Mouse (Mus musculus) monocyte, adult 5-6 weeks (primary cell): ENCODE data around the gene Kcnk2. TPM values are rescaled to one million over a fixed set of nuclear protein-coding genes. Genes with fewer than 3 reads are reported as not detected.
"Not testable (repeated sequence)": the region's sequence is repeated elsewhere in the genome, so short reads cannot be mapped to it uniquely, and the experiment has no call there.

Experiments used
- ATAC-seq: fragments of 153-309, 156-312 bp; replicated peaks from 2 replicates; pipeline ENCODE4 v1.8.0; 2017; ENCODE audit warnings: mild to moderate bottlenecking; ENCODE audit not compliant: low TSS enrichment, insufficient number of reproducible peaks, severe bottlenecking, poor library complexity, low FRiP score
- total RNA-seq: library from RNA; stranded (forward); fragments of 200-1000, 200-491, 200-594 nt; gene quantifications from 3 replicates; pipeline ENCODE4 v1.2.3, GENCODE M21; 2017

Gene Kcnk2
- total RNA-seq, 1 experiment from 2014 or later = not detected

- no peak for ATAC-seq
Measured at GRCm38 (mm10) chr1:189349205-189349604, 52.9 kb downstream of the Kcnk2 start.

DNA sequence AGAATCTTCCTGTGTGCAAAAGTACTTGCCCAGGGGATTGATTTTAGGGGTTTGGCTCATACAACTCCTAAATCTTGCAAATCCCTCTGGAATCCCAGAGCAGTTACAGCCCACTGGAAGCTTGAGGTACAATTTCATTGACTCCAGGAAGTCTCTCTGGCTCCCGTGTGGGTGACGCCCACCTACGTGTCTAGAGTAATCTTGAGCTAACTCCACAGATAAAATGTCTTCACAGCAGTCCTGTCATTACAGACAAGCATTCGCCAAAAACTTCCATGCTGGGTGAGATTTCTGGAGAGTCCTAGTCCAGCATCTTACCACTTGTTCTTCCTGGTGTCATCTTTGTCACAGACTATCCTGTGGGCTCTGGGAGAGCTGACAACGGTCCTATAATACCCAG lies 56.9 kb downstream of the Kcnk2 start:
- no peak for ATAC-seq

DNA sequence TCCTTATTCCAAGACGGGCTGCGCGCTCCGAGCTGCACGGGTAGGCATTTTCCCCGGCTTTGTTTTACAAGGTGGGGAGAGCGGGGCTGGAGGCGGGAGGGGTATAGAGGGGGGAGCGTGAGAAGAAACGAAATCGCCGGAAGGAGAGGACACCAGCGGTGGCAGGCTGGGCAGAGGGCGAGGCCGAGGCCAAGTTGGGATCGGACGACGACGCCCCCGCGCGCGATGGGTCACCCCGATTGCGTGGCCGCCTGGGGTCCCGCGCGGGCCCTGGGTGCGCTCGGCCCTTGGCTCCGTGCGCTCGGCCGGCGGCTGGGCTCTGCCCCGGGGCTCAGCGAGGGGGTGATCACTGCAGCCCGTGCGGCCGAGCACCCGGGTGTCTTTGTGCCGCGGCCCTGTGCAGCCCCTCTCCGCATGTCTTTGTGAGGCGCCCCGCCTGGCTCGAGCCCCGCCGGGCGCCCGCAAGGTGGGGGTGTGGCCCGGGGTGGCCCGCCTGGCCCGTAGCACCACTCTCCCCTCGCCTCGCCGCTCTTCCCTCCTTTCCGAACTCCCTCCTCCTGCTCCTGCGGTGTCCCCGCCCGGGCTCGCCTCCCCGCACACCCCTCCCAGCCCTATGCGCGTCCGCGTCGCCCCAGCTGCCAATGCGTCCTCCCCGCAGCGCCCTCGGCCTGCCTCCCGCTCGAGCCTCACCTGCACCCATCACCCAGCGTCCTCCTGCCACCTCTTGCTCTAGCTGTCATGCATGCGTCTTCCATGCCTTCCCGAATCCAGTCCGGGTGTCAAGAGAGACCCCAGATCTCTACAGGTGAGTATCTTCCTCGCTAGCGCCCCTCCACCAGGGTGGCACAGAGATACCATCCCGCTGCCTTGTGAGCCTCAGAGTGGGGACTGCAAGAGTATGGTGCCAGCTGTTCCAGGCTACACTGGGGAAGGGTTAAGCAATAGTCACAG lies 58.5 kb downstream of the Kcnk2 start:
- no peak for ATAC-seq

DNA sequence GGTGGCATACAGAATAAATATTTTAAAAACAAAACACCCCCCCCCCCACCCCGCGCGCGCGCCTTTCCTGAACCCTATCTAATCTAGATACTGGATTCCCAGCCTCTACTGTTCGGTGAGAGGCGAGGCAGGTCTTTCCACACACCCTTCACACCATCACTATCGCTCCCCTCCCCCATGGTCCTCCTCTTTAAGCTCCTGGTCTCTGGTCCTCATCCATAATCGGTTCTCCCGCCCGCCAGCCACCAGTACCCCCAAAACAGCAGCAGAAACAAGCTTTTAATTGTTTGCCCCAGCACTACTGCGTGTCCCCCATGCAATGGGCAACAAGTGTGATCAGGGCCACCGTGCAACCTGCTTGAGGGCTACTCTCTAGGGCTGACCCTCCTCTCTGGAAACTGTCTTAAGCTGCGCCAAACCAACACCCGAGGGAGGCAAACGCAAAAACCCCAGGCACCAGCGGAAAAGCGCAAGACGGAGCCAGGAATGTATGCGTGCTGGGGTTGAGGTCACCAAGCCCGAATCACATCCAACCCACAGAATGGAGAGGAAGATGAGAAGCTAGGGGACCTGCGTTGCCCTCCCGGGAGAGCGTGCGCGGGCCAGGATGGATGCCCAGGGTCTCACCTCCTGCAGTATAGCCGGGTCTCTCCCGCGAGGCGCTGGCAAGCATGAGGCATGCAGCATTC lies 59.5 kb downstream of the Kcnk2 start:
- ATAC-seq = no peak

- ATAC-seq = no peak
Measured at GRCm38 (mm10) chr1:189341381-189341917, 60.6 kb downstream of the Kcnk2 start.

- ATAC-seq = no peak
Measured at GRCm38 (mm10) chr1:189315896-189316295, 86.2 kb downstream of the Kcnk2 start.

DNA sequence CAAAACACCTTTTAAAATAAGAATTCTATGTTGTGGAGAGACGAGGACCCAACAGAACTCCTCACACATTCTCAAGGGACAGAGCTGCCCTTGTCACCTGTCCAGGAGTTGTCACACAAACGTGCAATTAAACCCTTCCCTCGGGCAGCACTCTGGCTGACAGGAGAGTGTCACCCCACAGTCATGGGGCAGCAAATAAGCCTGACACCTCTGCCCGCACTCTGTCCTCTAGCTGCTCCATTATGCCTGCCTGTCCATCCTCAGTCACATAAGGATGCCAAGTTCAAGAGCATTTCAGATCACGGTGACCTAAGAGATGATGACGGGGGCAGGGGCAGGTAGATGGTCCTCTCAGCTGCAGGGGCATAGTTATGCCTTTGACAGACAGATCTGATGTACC lies 87.6 kb downstream of the Kcnk2 start:
- 0 out of 2 replicates have a peak, but pooled peaks have one; percentile 9 for ATAC-seq

DNA sequence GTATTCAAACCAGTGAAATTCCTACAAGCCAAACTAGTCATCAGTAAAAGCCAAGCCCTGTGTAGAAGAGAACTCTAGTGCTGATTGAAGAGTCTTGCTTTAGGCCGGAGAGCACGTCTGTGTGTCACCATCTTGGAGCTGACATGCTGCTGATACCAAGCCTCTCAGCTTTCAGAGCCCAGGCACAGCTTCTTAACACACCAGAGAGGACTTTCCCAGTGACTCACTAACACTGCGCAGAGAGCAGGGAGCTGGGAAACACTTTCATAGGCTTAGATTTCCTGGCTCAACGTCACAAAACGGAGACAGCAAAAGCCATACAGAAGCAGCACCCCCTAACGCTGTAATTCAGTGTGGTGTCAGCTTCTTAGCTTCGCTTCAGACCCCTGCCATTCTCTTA lies 88.3 kb downstream of the Kcnk2 start:
- no peak for ATAC-seq

DNA sequence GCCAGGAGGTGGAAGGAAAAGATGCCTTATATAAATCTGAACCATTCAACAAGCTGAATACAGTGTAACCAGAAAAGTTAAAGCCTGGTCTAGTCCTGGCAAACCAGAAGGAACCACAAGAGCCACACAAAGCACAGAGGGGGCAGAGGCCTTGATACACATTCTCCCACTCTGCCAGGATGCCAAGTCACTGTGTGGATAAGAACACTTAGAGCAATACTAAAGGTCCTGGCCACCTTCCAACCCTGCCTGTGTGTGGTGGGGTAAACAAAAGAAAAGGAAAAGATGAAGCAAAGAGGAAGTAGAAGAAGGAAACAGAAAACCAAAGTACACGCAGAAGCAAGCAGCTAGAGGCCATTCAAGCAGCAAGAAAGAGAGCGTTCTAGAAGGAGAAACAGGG lies 91.9 kb downstream of the Kcnk2 start:
- ATAC-seq = no peak

DNA sequence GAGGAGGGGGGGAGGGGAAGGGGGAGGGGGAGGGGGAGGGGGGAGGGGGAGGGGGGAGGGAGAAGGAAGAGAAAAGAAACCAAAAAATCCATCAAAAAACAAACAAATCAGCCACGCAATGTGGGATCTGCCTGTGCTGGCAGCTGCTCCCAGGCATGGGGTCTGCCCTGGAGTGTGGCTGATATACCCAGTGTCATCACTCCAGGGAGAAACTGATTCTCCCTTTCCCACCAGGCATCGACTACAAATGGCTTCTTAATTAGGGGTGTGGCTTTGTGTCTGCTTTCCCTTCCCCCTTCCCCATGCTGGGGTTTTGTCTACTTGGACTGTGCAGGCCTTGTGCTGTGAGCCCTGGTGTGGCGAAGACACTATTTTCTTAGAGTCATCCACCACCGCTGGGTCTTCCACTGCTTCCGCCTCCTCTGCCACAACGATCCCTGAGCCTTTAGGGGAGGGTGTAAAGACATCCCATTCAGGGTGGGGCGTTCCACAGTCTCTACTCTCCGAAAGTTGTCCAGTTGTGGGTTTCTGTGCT lies 97.0 kb downstream of the Kcnk2 start:
- no peak for ATAC-seq

DNA sequence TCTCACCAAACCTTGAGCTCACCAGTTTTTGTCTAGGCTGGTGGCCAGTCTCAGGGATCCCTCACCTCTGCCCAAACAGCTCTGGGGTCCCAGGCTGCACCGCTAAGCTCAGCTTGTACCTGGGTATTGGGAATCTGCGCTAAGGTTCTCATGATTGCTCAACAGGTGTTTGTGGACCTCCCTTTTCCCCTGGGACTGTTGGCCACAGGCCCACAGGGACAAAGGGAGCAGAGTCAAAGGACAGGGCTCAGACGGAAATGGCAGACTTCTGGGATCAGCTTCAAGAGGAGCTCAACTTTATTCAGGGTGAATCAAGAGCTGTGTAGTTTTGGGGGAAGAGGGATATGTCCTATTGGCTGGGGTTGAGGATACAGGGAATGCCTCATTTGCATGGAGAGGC lies 99.1 kb downstream of the Kcnk2 start:
- no peak for ATAC-seq

- no peak for ATAC-seq
Measured at GRCm38 (mm10) chr1:189293679-189294406, 108.2 kb downstream of the Kcnk2 start.

GRCm38 (mm10) chr1:189290885-189291284 lies 111.2 kb downstream of the Kcnk2 start:
- no peak for ATAC-seq

GRCm38 (mm10) chr1:189288948-189289347 lies 113.1 kb downstream of the Kcnk2 start:
- no peak for ATAC-seq

DNA sequence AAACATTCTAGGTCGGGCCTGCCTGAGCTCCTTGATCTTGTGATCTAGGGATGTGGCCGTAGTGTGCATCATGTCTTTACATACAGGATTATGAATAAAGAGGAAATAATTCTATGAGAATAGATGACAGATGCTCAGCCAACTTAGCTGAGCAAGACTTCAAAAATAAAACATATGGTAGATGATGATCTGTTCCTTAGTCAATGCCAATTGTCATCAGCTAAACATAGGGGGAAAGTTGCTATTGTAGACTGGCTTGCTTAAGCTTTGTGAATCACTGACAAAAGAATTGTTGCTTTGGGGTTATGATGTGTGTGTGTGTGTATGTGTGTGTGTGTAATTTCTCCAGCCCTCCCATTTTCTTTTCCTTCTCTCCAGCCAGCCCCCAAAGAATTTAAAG lies 129.8 kb downstream of the Kcnk2 start:
- no peak for ATAC-seq

DNA sequence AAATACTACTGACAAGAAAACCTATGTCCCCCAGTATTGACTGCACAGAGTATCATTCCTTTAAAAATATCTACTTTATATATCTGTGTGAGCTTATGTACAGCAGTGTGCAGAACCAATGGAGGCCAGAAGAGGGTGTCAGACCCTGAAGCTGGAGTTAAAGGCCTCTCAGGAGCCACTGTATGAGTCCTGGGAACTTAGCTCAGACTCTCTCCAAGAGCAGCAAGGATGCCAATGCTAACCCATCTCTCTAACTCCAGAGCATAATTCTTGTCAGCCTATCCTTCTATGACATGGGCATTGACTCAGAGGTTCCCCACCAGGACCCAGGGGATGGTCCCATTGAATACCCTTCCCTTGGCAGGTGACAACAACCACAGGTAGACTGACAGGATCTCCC lies 148.4 kb downstream of the Kcnk2 start:
- ATAC-seq = no peak

- no peak for ATAC-seq
Measured at GRCm38 (mm10) chr1:189253207-189253606, 148.9 kb downstream of the Kcnk2 start.

DNA sequence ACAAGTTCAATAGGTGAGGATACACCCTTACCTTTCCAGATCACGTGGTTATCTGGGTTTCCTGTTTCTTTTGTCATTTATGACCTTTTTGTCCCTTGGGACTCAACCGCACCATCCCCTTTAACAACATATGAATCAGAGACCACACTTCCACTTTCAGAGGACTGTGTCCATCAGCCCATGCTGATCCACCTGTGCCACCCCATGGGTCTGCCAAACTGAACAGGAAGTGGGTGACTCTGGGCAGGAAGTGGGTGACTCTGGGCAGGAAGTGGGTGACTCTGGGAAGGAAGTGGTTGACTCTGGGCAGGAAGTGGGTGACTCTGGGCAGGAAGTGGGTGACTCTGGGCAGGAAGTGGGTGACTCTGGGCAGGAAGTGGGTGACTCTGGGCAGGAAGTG lies 158.9 kb downstream of the Kcnk2 start:
- ATAC-seq = not testable (repeated sequence)

DNA sequence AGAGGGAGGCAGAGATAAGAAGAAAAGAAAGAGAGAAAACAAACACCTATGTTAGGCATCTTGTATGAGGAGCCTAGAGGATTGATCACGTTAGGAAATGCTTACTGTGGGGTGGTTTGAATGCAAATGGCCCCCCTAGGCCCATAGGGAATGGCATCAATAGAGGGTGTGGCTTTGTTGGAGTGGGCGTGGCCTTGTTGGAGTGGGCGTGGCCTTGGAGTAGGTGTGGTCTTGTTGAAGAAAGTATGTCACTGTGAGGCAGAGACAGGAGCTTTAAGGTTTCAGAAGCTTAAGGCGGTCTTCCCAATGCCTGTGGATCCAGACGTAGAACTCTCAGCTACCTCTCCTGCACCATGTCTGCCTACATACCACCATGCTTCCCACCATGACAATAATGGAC lies 166.8 kb downstream of the Kcnk2 start:
- no peak for ATAC-seq
